Mouse (Mus musculus): ENCODE results near the gene Tef. TPM values are rescaled to one million over a fixed set of nuclear protein-coding genes. Genes with fewer than 3 reads are reported as not detected.

Tef gene
- total and polyA plus RNA-seq, 2 experiments from 2014 or later = 30.4 to 64.1 TPM

- DNase-seq (ENCODE audit: low spot score) = no peak
- H3K27me3 ChIP-seq (ENCODE audit: insufficient read depth, low read length) = no peaks in the 10 kb centered on the region
- H3K9ac ChIP-seq (replicated peaks; ENCODE audit: low read length) = no peak overlapping the region
- H3K4me1 ChIP-seq (ENCODE audit: insufficient read depth, low read length) = no peaks in the 10 kb centered on the region
- ATAC-seq = no peak
- TF ChIP-seq CTCF (IDR thresholded peaks at IDR 0.05; ENCODE audit: low read depth) = no peak
- H3K9me3 ChIP-seq (ENCODE audit: low read length) = no peaks in the 10 kb centered on the region
- no peak overlapping the region for H3K4me3 ChIP-seq (ENCODE audit: low read length)
- 42% methylated on average over 4 of the region's 4 CpGs for WGBS
- H3K36me3 ChIP-seq (ENCODE audit: insufficient read depth, low read length) = peaks cover 19% of the 10 kb centered on the region
- no peak overlapping the region for H3K4me2 ChIP-seq (ENCODE audit: low read depth, low read length)
- H3K27ac ChIP-seq = no peak overlapping the region
Observed at GRCm38 (mm10) chr15:81845724-81846123, 43.5 kb downstream of the Tef start.

- no peaks in the 10 kb centered on the region for H3K9me3 ChIP-seq (ENCODE audit: low read length)
- no peak overlapping the region for H3K4me2 ChIP-seq (ENCODE audit: low read depth, low read length)
- TF ChIP-seq CTCF (IDR thresholded peaks at IDR 0.05; ENCODE audit: low read depth) = no peak
- H3K4me1 ChIP-seq (ENCODE audit: insufficient read depth, low read length) = no peaks in the 10 kb centered on the region
- no peak for ATAC-seq
- no peak overlapping the region for H3K9ac ChIP-seq (replicated peaks; ENCODE audit: low read length)
- no peak overlapping the region for H3K4me3 ChIP-seq (ENCODE audit: low read length)
- H3K27me3 ChIP-seq (ENCODE audit: insufficient read depth, low read length) = no peaks in the 10 kb centered on the region
- peaks cover 29% of the 10 kb centered on the region for H3K36me3 ChIP-seq (ENCODE audit: insufficient read depth, low read length)
- no peak for DNase-seq (ENCODE audit: low spot score)
- no peak overlapping the region for H3K27ac ChIP-seq
- 83% methylated on average over 9 of the region's 9 CpGs for WGBS
Observed at GRCm38 (mm10) chr15:81846755-81847154, 44.5 kb downstream of the Tef start.

GRCm38 (mm10) chr15:81847161-81847560, 44.9 kb downstream of the Tef start:
- no peaks in the 10 kb centered on the region for H3K4me1 ChIP-seq (ENCODE audit: insufficient read depth, low read length)
- no peak overlapping the region for H3K9ac ChIP-seq (replicated peaks; ENCODE audit: low read length)
- H3K27me3 ChIP-seq (ENCODE audit: insufficient read depth, low read length) = no peaks in the 10 kb centered on the region
- H3K9me3 ChIP-seq (ENCODE audit: low read length) = no peaks in the 10 kb centered on the region
- TF ChIP-seq CTCF (IDR thresholded peaks at IDR 0.05; ENCODE audit: low read depth) = no peak
- no peak overlapping the region for H3K27ac ChIP-seq
- ATAC-seq (no peak), DNase-seq (ENCODE audit: low spot score) (no peak)
- peaks cover 30% of the 10 kb centered on the region for H3K36me3 ChIP-seq (ENCODE audit: insufficient read depth, low read length)
- H3K4me3 ChIP-seq (ENCODE audit: low read length) = no peak overlapping the region
- no peak overlapping the region for H3K4me2 ChIP-seq (ENCODE audit: low read depth, low read length)
- WGBS = 86% methylated on average over 4 of the region's 4 CpGs

GRCm38 (mm10) chr15:81847861-81848260, 45.6 kb downstream of the Tef start:
- no peak overlapping the region for H3K9ac ChIP-seq (replicated peaks; ENCODE audit: low read length)
- H3K4me2 ChIP-seq (ENCODE audit: low read depth, low read length) = no peak overlapping the region
- no peaks in the 10 kb centered on the region for H3K4me1 ChIP-seq (ENCODE audit: insufficient read depth, low read length)
- no peak overlapping the region for H3K4me3 ChIP-seq (ENCODE audit: low read length)
- H3K27me3 ChIP-seq (ENCODE audit: insufficient read depth, low read length) = no peaks in the 10 kb centered on the region
- ATAC-seq (no peak), DNase-seq (ENCODE audit: low spot score) (no peak)
- no peaks in the 10 kb centered on the region for H3K9me3 ChIP-seq (ENCODE audit: low read length)
- H3K36me3 ChIP-seq (ENCODE audit: insufficient read depth, low read length) = peaks cover 30% of the 10 kb centered on the region
- TF ChIP-seq CTCF (IDR thresholded peaks at IDR 0.05; ENCODE audit: low read depth) = no peak
- 76% methylated on average over 5 of the region's 5 CpGs for WGBS
- no peak overlapping the region for H3K27ac ChIP-seq

- H3K4me3 ChIP-seq (ENCODE audit: low read length) = no peak overlapping the region
- no peak overlapping the region for H3K9ac ChIP-seq (replicated peaks; ENCODE audit: low read length)
- no peaks in the 10 kb centered on the region for H3K4me1 ChIP-seq (ENCODE audit: insufficient read depth, low read length)
- H3K9me3 ChIP-seq (ENCODE audit: low read length) = no peaks in the 10 kb centered on the region
- 42% methylated on average over 7 of the region's 7 CpGs for WGBS
- peak; percentile 72 for TF ChIP-seq CTCF (IDR thresholded peaks at IDR 0.05; ENCODE audit: low read depth)
- peaks cover 30% of the 10 kb centered on the region for H3K36me3 ChIP-seq (ENCODE audit: insufficient read depth, low read length)
- DNase-seq (ENCODE audit: low spot score) (peak; percentile 64), ATAC-seq (no peak)
- no peak overlapping the region for H3K27ac ChIP-seq
- H3K27me3 ChIP-seq (ENCODE audit: insufficient read depth, low read length) = no peaks in the 10 kb centered on the region
- no peak overlapping the region for H3K4me2 ChIP-seq (ENCODE audit: low read depth, low read length)
Observed at GRCm38 (mm10) chr15:81848301-81848700, 46.1 kb downstream of the Tef start.

- Histone ChIP-seq H3K9ac (replicated peaks; ENCODE audit: low read length) (no peak overlapping the region), H3K27me3 (ENCODE audit: insufficient read depth, low read length) (no peaks in the 10 kb centered on the region), H3K9me3 (ENCODE audit: low read length) (no peaks in the 10 kb centered on the region), H3K27ac (no peak overlapping the region), H3K4me2 (ENCODE audit: low read depth, low read length) (no peak overlapping the region), H3K36me3 (ENCODE audit: insufficient read depth, low read length) (peaks cover 30% of the 10 kb centered on the region), H3K4me3 (ENCODE audit: low read length) (no peak overlapping the region), H3K4me1 (ENCODE audit: insufficient read depth, low read length) (no peaks in the 10 kb centered on the region)
- no peak for ATAC-seq
- DNase-seq (ENCODE audit: low spot score) = no peak
- TF ChIP-seq CTCF (IDR thresholded peaks at IDR 0.05; ENCODE audit: low read depth) = no peak
- 85% methylated on average over 9 of the region's 9 CpGs for WGBS
Observed at GRCm38 (mm10) chr15:81849104-81849503, 46.9 kb downstream of the Tef start.

GRCm38 (mm10) chr15:81850718-81851117, 48.5 kb downstream of the Tef start:
- 85% methylated on average over 14 of the region's 14 CpGs for WGBS
- ATAC-seq (no peak), DNase-seq (ENCODE audit: low spot score) (no peak)
- Histone ChIP-seq H3K27ac (no peak overlapping the region), H3K9ac (replicated peaks; ENCODE audit: low read length) (no peak overlapping the region), H3K4me3 (ENCODE audit: low read length) (no peak overlapping the region), H3K9me3 (ENCODE audit: low read length) (no peaks in the 10 kb centered on the region), H3K36me3 (ENCODE audit: insufficient read depth, low read length) (peaks cover 30% of the 10 kb centered on the region), H3K4me1 (ENCODE audit: insufficient read depth, low read length) (0 out of 2 replicates have a peak, but pooled peaks cover 5% of the 10 kb centered on the region), H3K27me3 (ENCODE audit: insufficient read depth, low read length) (no peaks in the 10 kb centered on the region), H3K4me2 (ENCODE audit: low read depth, low read length) (no peak overlapping the region)
- no peak for TF ChIP-seq CTCF (IDR thresholded peaks at IDR 0.05; ENCODE audit: low read depth)

Data from hindbrain, postnatal 0 days (tissue).